Mouse (Mus musculus) T-helper 1 cell (primary cell): ENCODE results near the gene Arl8a.
"Not testable (repeated sequence)": the region's sequence is repeated elsewhere in the genome, so short reads cannot be mapped to it uniquely, and the experiment has no call there.

Experiments used
- in situ Hi-C: fragments of 300-600 bp; cut with MboI, MseI; formaldehyde crosslinking; loops from one replicate; pipeline ENCODE4 v1.15.1; 2025; ENCODE audit warnings: high pct_unique_total_duplicates

The Arl8a gene

DNA sequence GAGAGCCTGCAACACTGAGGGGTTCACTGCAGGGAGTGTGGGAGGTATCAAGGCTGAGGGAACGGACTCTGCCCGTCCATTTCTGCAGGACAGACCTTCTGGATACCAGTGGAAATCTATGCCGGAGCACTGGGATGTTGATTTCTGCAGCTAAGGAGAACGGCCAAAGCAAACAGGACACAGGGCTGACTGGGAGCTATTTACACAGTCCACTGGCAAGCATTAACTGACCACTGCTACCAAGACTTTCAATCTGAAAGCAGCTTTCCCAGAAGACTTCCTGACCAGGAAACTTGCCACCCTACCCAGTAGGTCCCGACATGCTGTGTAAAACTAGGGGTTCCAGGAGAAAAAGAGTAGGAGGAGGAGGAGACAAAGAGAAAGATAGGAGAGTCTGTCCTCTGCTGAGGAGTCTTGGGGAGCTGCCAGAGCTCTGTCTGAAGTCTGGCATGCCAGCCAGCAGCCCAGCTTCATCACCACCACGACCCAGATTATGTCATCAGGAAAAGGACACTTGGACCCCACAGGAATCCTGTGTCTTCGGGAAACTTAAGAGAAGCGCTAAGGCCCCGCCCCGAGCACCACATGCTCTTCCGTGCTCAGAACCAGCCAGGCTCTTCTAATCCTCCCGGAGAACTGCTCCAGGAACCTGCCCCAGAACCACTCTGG is 23.1 kb downstream of the Arl8a start:
- in situ Hi-C loops = no loop called here

DNA sequence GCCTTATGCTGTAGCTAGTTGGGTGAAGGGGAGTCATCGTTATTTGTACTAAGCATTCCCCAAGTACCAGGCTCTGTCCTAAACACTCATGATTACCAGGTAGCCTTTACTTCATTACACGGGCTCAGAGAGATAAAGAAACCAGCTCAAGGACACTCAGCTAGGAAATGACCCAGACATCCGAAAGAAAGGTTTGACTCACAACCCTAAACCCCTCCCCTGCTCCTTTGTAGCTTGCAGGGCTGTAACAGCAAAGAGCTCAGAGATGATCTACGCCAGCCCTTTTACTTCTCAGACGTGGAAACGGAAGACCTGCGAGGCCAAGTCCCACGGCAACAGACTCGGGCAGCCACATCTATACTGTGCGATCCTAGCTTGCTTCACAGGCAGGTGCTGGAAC is 23.7 kb downstream of the Arl8a start:
- in situ Hi-C loops = no loop called here

DNA sequence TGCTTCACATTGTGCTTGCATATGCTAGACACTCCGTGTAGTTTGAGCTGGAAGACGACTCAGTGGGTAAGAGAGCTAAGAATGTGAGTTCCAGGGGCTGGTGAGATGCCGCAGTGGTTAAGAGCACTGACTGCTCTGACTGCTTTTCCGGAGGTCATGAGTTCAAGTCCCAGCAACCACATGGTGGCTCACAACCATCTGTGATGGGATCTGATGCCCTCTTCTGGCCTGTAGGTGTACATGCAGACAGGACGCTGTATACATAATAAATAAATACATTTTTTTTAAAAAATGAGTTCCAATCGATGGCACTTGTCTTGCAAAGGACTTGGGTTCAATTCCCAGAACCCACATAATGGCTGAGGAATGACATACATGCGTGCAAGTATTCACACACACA is 24.6 kb downstream of the Arl8a start:
- in situ Hi-C loops = no loop called here

DNA sequence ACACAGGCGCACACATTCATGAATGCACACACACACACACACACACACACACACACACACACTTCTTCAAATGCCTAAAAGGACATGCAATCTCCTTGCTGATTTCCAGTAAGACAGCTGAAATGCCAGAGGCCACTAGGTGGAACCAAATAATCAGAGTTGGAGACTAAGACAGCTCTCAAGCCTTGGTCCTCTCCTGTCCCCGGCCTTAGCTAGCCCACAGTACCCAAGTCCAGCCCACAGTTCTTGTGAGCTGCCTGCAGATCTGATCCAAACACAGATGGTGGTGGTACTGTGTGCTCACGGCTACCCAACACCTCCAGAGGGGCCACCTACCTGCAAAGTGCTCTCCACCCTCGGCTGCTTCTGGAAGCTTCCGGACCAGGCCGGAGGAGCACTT is 25.4 kb downstream of the Arl8a start:
- in situ Hi-C loops = no loop called here

DNA sequence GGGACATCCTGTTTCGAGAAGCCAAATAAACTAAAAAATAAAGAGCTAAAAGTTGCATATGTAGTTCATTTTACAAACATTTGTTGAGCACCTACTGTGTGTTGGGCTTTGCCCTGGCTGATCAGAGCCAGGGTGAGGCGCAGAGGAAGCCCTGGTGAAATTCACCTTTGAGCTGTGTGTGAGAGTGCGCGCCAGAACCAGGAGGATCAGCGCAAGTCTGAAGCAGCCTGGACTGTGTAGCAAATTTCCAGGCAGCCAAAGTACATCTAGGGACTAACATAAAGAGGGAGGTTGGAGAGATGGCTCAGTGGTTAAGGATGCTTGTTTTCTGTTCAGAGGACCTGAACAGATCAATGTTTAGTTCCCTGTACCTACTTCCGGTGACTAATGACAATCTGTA is 26.7 kb downstream of the Arl8a start:
- in situ Hi-C loops = no loop called here

DNA sequence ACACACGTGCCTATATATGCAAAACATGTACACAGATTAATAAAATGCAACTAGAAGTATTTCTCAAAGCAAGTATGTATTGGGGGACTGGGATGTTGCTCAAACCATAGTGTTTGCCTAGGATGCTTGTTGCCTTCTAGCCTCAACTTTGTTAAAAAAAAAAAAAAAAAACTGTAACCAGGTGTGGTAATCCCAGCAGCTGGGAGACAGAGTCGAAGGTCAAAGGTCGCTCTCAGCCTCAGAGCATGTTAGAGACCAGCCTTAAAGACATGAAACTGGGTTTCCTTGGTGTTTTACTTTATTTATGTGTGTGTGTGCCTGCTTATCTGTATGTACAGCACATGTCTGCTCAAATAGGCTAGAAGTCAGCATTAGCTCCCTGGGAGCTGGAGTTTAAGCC is 28.6 kb downstream of the Arl8a start:
- in situ Hi-C loops = no loop called here

DNA sequence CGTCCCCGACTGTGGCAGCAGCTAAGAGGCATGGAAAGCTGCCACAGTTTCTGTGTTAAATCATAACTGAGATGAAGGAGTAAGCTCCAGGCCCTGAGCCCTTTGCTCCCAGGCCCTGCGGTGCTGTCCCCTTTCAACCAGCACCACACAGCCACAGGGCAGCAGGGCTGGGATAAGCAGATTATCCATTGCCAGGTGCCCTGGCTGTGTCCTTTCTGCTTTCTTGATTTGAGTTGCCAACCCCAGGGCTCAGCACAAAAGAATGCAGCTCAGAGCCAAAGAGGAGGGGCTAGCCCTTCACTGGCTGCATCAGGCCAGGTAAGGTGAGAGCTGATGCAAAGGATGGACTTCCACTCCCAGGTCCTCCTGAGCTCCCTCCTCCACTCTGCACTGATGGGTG is 31.1 kb downstream of the Arl8a start:
- in situ Hi-C loops = no loop called here

DNA sequence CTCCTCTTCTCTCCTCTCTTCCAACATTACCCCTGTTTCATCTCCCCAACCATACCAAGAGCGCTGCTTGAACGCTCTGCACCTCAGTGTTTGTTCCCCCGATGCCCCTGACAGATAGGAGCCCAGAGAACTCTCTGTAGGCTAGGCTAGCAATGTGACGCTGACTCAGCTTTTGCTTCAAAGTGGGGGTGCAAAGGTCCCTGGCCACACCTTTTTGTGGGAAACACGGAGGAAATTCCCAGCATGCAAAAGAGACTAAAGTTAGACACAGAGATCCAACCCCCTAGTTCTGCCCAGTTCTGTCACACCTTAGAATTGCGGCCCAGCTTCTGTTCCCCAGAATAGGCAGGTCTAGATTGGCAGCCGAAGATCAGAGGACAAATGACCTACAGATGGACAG is 32.2 kb downstream of the Arl8a start:
- in situ Hi-C loops = no loop called here

DNA sequence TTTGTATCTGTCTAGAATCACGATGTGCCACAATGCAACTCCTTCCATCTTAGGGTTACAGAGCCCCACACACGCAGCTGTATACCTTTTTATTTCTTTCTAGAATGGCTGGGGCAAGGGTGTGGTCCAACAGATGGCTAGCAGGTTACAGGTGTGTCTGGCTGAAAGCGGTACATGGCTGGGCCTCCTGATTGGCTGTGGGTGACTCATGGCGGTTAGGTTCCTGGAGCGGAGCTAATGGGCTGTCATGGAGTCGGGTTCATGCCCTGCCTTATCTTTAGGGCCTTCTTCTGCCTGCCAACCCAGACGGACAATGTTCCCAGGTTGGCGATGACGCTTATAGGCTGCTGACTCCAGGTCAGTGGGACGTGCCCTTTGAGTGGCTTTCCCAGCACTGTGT is 34.2 kb downstream of the Arl8a start:
- in situ Hi-C loops = no loop called here

DNA sequence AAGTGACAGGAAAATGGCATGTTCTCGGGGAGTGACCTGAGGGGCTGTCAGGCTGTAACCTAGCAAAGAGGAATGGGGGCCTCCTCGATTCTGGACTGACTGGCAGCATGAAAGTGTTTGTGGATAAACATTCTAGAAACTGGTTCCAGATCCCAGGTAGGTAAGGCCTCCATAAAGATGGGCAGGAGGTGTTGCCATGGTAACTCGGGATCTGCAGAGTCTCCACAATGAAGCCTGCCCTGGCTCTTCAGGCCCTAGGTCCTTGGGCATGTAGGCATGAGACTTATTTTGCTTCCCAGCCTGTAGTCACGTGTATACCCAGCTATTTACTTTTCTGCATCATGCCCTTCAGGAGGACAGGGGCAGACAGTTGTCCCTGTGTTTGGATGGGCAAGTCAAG is 34.7 kb downstream of the Arl8a start:
- in situ Hi-C loops = no loop called here

DNA sequence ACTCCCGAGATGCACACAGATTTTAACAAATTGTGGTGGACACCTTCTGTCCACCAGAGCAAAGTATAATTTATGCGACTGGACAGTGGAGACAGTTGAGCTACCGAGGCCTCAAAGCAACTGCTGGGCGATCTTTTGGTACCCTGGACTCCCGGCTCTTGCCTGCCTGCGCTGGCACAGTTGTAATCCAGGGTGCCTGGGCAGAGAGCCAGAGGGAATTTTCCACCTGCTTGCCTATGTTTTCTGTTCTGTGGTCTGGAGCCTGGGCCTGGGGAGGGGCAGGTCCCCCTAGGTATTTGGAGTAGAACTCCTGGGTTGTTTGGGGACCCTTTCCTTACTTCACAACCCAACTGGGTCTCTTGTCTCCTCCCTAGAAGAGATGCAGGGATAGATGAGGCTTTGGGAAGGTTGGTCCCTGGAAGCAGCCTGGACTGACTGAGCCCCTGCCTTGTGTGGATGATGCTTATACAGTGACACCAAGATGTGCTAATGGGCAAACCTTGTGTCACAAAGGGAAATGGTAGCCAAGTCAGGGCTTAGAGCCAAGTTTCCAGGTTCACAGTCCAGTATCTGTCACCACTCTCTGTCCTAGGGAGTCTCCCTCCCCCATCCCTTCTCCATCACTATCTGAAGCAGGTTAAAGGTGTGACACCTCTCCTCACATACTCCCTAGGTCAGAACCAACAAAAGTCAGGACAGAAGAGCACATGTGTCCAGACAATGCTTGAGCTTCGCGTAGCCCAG is 35.4 kb downstream of the Arl8a start:
- in situ Hi-C loops = no loop called here

DNA sequence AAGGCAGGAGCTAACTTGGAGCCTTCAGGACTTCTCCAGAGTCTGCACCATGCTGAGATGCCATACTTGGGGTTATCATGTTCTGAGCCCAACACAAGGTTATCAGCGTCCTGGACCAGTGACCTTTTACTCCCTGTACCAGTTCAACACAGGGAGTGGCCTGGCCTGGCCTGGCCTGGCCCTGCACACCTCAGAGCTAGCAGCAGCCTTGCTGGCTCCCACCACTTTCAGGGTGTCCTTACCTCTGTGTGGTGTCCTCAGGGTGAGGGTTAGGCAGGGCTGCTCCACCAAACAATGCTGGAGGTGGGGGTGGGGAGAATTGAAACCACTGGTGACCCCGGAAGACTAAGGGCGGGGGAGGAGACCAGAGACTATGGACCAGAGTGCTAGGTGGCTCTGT is 36.4 kb downstream of the Arl8a start:
- in situ Hi-C loops = no loop called here

DNA sequence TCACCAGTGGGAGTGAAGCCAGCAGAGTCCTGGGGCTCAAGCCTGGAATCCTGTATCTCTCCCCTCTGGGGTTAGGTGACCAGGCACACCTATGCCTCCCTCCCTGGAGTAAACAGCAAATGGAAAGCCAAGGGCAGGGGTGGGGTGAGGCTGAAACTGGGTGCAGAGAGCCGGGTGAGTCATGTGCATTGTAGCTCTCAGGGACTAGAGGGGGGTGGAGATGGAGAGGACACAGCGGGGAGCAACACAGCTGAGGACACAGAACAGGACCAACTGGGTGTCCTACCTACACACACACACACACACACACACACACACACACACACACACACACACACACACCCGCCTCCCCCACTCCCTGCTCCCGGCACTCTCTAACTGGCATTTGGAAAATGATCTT is 36.8 kb downstream of the Arl8a start:
- in situ Hi-C loops = no loop called here

DNA sequence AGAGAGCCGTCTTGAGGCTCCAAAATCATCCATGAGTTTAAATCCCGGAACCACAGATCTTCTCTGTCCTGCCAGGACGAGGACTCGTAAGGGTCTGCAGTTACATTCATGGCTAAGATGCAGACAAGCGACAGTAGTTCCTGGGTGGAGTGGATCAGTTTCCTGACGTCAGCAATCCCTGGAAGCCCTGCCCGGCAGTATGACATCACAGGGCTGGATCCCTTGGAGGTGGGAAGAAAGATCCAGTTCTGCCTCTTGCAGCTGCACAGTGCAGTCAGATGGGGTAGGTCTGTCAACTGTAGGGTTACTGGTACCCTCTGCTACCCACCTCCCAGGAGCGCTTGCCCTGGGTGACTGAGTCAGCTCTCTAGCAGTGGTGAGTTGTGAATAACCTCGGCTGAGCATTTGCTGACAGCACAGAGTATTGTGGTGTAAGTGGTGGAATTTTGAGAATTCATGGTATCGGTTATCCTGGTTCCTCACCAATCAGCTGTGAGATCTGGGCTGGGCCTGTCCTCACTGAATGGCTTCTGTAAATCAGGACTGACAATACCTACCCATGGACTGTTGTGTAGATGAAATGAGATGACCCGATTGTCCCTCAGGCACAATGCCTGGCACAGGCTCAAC is 37.4 kb downstream of the Arl8a start:
- in situ Hi-C loops = no loop called here

DNA sequence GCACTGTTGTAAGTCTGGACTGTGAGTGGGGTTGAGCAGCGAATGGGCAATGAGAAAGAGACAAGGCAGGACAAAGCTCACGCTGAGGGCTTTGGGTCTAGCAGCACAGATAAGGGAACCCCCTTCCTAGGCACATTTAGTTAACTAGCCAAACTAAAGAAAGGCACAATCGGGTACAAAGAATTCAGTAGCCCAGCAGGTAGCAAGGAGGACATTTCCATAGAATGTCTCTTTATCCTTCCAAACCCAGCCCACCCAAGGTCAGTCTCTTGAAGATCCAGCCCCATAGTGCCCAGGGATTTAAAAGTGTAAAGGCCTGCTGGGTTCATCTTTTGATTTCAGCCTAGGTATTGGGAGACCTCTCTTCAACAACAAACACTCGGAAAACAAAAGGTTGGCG is 39.3 kb downstream of the Arl8a start:
- in situ Hi-C loops = no loop called here

DNA sequence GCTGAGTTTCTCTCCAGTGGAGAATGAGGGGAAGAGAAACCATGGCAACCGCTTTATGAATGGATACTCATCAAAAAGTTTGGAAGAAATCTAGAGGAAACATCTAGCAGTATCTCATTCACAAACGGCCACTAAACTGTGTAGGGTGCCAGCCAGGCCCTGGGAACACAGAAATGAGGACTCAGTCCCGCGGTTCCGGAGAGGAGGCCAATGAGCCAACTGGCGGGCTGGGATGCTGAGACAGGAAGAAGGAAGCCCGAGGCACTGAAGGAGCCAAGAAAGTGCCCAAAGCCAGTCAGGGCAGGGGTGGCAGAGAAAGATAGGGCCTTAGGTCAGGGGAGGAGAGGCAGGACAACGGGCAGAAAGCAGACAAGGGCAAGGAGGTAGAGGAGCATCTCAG is 39.8 kb downstream of the Arl8a start:
- in situ Hi-C loops = no loop called here

DNA sequence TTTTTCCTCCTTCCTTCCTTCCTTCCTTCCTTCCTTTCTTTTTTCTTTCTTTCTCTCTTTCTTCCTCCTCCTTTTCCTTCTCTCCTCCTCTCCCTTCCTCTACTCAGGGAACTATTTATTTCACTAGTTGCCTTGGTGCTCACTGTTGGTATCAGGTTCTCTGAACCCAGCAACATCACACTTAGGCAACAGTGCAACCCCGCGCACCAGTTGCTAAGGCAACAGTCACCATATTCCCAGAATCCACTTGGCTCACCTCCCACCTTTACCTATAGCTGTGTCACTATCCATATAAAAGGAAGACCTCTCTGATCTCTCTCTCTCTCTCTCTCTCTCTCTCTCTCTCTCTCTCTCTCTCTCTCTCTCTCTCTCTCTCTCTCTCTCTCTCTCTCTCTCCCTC is 40.4 kb downstream of the Arl8a start:
- in situ Hi-C loops = not testable (repeated sequence)

DNA sequence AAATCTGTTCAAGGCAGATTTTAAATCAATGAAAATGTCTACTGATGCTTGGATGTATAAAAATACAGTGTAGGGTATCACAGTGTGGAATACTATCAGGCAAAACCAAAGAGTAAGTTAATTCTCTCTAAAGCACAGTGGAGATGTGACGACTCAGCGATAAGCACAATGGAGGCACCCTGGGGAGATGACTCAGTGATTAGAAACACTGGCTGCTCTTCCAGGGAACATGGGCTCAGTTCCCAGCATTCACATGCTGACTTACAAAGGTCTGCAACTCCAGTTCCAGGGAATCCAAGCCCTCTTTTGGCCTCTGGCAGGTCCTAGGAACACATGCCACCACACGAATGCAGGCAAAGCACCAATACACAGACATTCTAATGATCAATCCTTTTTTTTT is 41.6 kb downstream of the Arl8a start:
- in situ Hi-C loops = no loop called here

DNA sequence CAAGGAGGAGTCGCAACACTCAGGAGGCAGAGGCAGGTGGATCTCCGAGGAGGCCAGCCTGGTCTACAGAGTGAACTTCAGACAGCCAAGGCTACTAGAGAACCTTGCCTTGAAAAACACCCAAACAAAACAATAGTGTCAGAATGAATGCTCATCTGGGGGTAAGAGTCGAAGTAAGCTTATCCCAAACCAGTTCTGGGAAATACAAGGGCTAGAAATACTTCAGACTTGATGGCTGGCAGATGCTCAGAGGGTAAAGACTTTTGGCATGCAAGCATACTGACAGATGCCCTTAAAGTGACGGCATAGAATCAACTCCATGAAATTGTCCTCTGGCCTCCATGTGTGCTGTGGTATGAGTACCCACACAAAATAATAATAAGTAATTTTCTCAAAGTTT is 42.6 kb downstream of the Arl8a start:
- in situ Hi-C loops = no loop called here

DNA sequence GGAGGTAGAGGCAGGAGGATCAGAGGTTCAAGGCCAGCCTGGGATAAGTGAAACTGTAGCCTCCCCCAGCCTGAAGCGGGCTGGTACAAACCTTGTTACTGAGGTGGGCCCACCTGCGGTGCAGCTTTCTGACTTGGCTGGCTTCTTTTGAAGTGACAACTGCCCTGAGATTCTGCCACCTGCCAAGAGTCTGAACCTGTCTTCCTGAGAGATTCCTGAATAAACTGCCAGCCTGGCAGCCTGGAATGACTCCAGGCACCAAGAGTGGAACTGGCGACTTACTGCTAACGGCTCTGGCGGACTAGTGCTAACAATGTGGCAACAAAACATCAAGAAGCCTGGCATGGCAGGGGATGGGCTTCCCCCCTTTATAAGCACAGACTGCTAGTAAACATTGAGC is 47.7 kb downstream of the Arl8a start:
- in situ Hi-C loops = not testable (repeated sequence)

DNA sequence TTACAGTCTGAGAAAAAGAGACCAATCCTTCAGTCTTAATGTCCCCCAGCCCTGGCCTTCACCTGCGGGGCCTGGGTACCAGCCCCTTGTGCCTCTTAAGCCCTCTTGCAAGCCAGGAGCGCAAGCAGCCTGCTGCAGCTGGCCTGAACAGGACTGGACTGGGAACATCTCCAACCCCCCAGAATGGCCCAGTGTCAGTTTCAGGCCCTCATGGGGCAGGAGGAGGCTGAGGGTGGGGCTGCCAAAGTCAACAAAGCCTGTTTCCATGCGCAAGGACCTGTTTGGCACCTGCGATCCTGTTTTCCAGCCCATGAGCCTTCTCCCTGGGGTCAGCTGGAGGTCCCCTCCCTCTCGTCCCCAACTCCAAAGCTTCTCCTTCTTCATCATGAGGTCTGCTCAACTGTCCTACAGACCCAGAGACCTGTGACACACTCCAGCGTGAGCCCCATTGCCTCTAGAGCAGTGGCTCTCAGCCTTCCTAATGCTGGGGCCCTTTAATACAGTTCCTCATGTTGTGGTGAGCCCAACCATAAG is 49.4 kb downstream of the Arl8a start:
- in situ Hi-C loops = no loop called here

DNA sequence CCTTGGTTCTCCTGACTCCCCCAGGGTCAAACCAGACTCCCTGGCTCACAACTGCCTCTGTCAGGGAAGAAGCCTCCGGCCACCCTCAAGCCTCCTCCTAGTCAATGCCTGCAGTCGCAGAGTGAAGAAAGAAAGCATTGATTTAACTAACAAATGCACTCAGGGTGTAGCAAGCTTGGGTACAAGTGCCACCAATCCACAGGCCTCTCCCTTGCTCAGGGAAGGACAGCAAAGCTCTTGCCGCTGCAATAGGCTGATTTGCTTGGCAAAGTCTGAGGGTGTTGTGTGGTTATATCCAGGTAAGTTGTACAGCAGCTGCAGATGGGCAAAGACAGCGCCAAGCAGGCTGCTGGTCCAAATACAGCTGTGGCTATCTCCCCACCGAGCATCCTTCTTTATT is 51.8 kb downstream of the Arl8a start:
- in situ Hi-C loops = no loop called here
